Mouse (Mus musculus) layer of hippocampus, adult 9-10 months (tissue): ENCODE results near the gene H2-DMb2.
"Not testable (repeated sequence)": the region's sequence is repeated elsewhere in the genome, so short reads cannot be mapped to it uniquely, and the experiment has no call there.

Source experiments
- DNase-seq: peaks from one replicate; pipeline ENCODE4 v3.0.0; 2022; ENCODE audit warnings: low spot score

H2-DMb2 gene

DNA sequence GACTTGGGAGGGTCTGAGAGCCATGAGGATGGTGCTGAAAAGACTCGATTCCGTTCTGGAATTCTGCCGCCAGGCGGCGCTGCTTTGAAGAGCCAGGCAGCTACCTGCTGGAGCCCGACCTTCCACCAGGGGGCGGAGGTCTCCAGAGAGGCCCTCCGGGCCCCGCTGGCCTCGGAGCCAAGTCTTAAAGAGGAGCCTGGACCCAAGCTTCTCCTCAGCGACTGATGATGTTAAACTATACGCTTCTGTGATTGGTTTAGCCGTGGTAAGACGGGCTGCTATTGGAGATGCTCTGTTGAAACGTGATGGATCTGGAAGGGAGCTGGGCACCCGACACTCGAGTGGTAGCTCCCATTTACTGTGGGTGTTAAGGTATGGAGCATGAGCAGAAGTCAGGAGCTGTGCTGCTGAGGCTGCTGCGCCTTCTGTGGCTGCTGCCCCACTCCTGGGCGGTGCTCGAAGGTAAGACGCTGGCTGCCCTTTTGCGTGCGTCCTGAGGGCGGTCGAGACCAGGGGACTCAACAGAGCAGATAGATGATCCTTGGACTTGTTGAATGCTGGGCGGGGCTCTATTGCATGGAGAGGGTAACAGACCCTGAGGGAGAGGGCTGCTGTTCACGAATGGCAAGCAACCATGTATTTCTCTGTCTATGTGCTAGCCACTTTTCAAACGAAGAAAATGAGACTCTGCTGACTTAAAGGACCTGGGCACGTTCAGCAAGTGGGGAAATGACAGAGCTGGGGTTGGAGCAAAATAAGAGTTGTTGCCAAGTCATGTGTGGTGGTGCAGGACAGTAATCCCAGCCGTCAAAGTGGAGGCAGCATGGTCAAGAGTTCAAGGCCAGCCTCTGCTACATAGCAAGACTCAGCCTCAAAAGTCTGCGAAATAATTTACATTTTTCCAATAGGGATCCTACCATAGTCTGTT lies 7.5 kb upstream of the H2-DMb2 start:
- peak; percentile 100 for DNase-seq

DNA sequence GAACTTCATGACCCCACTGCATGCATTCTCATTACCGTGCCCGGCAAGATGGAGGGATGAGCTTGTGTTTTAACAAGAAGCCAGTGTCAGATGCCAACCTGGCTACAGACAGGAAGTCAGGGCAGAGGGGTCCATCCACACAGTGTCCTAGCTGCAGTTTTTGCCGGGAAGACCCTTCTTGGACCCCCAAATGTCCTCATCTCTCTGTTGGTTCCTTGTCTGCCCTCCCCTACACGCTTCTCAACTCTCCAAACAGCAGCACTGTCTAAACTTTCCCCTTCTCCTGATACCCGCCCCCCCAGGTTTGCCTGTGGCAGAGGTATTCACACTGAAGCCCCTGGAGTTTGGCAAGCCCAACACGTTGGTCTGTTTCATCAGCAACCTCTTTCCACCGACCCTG lies 5.5 kb upstream of the H2-DMb2 start:
- no peak for DNase-seq

GRCm38 (mm10) chr17:34138655-34139054 lies 4.5 kb upstream of the H2-DMb2 start:
- DNase-seq = no peak

DNA sequence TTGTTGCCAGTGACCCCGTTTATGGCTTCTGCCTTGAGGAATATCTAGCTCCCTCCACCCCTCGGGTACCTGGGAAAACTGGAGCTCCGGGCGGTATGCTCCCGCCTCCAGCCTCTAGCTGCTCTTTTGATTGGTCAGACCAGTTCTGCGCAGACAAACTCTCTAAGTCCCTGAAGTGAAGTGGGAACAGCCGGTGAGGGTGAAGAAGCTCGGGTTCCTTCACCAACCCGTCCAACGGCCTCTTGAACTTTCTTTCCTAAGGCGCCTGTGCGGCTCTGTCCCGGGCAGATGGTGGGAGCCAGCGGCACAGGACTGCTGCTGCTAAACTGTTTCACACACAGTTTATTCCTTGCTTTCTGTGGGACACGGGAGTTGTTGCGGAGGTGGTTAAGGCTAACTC lies 3.7 kb upstream of the H2-DMb2 start:
- DNase-seq = no peak

DNA sequence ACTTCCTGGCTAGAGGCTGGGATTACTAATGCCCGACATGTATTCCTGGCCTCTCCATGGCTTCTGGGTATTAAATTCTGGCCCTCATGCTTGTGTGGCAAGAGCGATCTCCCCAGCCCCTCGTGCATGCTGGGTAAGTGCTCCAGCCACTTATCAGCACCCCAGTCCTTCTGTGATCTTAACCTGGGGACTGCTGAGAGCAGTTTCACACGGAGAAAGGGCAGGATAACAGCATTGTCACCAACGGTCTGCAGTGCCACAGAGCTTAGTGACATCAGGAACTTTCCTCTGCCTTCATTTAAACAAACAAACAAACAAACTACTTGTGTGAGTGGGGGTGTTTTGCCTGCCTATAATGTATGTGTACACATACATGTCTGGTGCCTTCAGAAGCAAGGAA lies 2.9 kb upstream of the H2-DMb2 start:
- no peak for DNase-seq

- no peak for DNase-seq
Observed at GRCm38 (mm10) chr17:34141448-34141847, 1.7 kb upstream of the H2-DMb2 start.

- DNase-seq = no peak
Observed at GRCm38 (mm10) chr17:34142456-34143010, 574 bp upstream of the H2-DMb2 start.

DNA sequence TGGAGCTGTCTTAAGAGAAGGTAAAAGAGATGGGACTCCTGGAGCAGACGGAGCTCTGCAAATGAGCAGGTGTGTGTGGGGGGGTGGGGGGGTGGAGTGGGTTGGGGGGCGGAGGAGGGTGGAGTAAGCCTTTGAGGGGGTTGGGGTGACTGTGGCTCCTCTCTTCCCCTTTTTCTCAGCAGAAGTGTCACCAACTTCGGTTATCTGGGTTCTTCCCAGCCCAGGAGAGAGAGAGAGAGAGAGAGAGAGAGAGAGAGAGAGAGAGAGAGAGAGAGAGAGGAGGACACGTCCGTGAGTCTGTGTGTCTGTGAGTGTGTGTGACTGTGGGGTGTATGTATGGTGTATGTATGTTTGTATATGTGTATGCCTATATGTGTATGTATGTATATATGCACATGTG lies 354 bp downstream of the H2-DMb2 start:
- DNase-seq = no peak

DNA sequence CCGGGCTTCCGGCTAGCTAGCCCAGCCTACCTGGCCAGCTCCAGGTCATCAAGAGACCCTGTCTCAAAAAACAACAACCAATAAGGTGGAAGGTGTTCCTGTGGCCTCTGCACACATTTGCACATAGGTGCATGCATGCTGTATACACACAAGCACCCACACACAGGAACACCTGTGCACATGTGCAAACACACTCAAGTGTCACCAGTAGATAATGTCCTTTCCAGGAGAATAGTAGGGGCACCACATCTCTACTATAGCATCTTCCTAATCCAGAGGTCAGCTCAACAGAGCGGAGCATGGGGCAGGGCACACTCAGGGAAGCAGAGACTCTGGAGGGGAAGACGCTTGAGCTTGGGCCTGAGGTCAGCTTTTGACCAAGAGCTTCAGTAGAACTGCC lies 1.1 kb downstream of the H2-DMb2 start:
- not testable (repeated sequence) for DNase-seq

- no peak for DNase-seq
Observed at GRCm38 (mm10) chr17:34144960-34145371, 1.9 kb downstream of the H2-DMb2 start.

DNA sequence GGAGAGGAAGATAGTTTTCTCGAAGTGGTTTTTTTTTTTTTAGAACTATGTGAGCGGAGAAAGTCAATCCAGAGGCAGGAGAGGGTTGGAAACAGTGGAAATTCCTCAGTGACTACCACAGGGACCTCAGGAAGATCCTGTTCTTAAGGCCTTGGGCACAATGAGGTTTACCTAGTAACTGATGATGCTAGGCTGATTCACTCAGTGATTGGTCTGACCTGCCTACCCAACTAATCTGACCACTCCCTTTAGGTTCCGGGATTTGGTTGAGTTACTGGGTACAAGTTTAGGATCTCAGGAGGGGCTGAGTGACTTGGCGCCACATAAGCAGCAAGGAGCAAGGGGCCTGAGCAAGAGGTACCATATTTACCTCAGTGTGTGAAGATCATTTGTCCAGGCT lies 9.8 kb downstream of the H2-DMb2 start, which contains the start of gene H2-DMb1:
Gene H2-DMb1, plus strand, starts transcription at position 150 of the 400 bp plus-strand sequence.
- peak; percentile 77 for DNase-seq

GRCm38 (mm10) chr17:34155534-34155933 lies 12.4 kb downstream of the H2-DMb2 start:
- no peak for DNase-seq

- DNase-seq = no peak
Observed at GRCm38 (mm10) chr17:34164202-34164895, 21.2 kb downstream of the H2-DMb2 start.

DNA sequence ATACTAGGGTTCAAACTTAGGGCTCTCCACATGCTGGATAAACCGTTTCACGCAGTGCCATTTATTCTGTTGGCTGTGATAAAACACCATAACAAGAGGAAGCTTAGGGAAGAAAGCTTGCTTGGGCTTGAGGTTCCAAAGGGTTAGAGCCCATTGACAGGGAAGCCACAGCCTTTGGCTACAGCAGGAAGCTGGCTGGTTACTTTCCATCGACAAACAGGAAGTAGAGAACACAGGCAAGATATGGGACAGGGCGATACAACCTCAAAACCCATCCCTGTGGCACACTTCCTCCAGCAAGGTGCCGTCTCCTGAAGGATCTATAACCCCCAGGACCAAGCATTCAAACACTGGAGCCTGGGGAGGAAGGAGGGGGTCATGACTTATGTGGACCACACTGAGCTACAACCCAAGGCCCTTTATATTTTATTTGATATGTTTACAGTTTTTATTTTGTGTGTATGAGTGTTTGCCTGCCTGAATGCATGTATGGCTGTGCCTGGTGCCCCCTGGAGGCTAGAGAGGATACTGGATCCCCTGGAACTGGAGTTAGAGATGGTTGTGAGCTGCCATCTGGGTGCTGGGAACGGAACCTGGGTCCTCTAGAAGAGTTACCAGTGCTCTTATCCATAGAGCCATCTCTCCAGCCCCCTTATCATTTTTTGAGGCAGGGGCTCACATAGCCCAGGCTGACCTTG lies 22.1 kb downstream of the H2-DMb2 start:
- DNase-seq = no peak

- DNase-seq = peak; percentile 25
Observed at GRCm38 (mm10) chr17:34169279-34169678, 26.2 kb downstream of the H2-DMb2 start.

GRCm38 (mm10) chr17:34170487-34170876 lies 27.4 kb downstream of the H2-DMb2 start:
- DNase-seq = no peak

DNA sequence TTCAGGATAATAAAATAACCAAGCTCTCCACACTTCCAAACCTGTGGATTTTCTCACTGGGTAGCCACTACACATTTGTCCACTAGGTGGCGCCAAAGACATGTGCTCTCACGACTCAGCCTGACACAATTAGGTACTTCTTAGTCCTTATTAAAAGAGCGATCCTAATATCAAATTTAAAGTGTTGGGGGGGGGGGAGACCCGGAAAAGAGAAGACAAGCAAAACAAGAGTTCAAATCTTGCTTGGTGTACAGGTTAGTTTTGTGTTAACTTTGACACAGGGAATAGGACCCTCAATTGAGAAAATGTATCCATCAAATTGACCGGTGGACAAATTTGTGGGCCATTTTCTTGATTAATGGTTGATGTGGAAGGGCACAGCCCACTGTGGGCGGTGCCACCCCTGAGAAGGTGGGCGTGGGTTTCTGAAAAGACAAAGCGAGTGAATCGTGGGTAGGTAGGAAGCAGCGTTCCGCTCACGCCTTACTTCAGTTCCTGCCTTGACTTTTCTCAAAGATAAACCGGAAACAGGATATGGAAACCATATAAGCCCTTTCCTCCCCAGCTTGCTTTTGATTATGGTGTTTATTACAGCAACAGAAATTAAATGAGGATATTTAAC lies 27.9 kb downstream of the H2-DMb2 start:
- peak; percentile 90 for DNase-seq

- DNase-seq = no peak
Observed at GRCm38 (mm10) chr17:34172528-34172927, 29.4 kb downstream of the H2-DMb2 start.

DNA sequence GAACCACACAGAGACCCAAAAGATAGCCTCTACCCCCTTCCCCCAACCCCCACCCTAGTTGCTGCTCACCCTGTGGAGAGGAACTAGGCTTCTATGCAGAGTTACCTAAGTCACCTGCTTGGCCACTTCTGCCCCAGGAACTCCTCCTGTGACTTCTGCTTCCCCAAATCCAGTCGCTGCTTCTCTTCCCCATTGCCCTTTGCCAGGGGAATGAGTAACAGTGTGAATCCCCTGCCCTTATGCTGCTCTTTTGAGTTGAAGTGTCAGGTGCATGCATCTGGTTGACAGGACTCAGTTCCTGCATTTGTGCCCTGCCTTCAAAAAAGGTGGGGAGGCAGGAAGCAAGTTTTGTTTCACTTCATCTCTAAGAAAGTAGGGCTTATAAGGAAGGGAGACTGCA lies 31.0 kb downstream of the H2-DMb2 start:
- DNase-seq = no peak

- no peak for DNase-seq
Observed at GRCm38 (mm10) chr17:34177179-34177578, 34.1 kb downstream of the H2-DMb2 start.

GRCm38 (mm10) chr17:34179019-34179418 lies 35.9 kb downstream of the H2-DMb2 start:
- DNase-seq = no peak
